Mouse (Mus musculus) cortical plate, adult 2 months (tissue): Measurements from ENCODE around the gene Gatd1.
A peak's percentile ranks its signal among the peaks of the same experiment; 100 is the strongest.

ENCODE experiments used
- CTCF ChIP-seq: fragments of 200-500 bp; IDR thresholded peaks from 2 replicates; pipeline ENCODE4 v1.5.1; 2011; ENCODE audit warnings: mild to moderate bottlenecking, control low read depth, low read length; ENCODE audit not compliant: insufficient read depth; ENCODE audit errors: extremely low read depth
- POLR2A ChIP-seq: fragments of 200-500 bp; IDR thresholded peaks from 2 replicates; pipeline ENCODE4 v1.6.1; 2011; ENCODE audit warnings: mild to moderate bottlenecking, low read length, control low read depth; ENCODE audit not compliant: insufficient read depth; ENCODE audit errors: extremely low read depth

- TF ChIP-seq POLR2A (no peak), CTCF (peak; percentile 49)
Observed at GRCm38 (mm10) chr7:141394771-141395170, 19.2 kb downstream of the Gatd1 start.
